ENCODE assay signal across 16 mouse cellular contexts in genomic region chr2:91791621-91792020, GRCm38 (mm10).
A peak's percentile ranks its signal among the peaks of the same experiment; 100 is the strongest.
DNase-seq lines count a peak whose midpoint lies in the region; TF ChIP-seq lines count a peak whose summit lies in the region.
"Had no signal": no experiment of that assay in that cellular context is flagged by ENCODE, and none has a peak within 500 bp of the region (broad histone marks: within the 10 kb centered on the region; RNA-seq: fewer than 3 reads in every experiment).

No protein-coding gene starts in this region.

- TF ChIP-seq CTCF in embryonic fibroblast, embryonic 13.5 days (IDR thresholded peaks at IDR 0.05; ENCODE audit: borderline replicate concordance, insufficient read depth, low read length): no peak

- peaks cover 2% of the 10 kb centered on the region; the same call in 1 of the 2 replicates for H3K4me1 ChIP-seq in embryonic fibroblast, embryonic 13.5 days (ENCODE audit: control insufficient read depth, insufficient read depth, low read length)
- H3K4me1 ChIP-seq: liver, embryonic 13.5 days had no signal

- DNase-seq in heart, adult 11 months: peak; percentile 91
- no peak for DNase-seq in heart, adult 9 months (ENCODE audit: low spot score in 2 of 2)
- DNase-seq in testis, postnatal 14 days (ENCODE audit: low spot score): peak; percentile 65
- DNase-seq in testis, postnatal 10 days (ENCODE audit: low spot score): no peak
- DNase-seq in cerebellum, adult 8-10 months: no peak
- no peak for DNase-seq in adrenal gland, postnatal 14 days
- DNase-seq: heart, adult 2 months; kidney, postnatal 4 days; liver, embryonic 13.5 days had no signal

- 0 out of 2 replicates have a peak overlapping the region, but pooled peaks have one; percentile 57 for H3K27ac ChIP-seq in embryonic fibroblast, embryonic 13.5 days (ENCODE audit: insufficient read depth, low read length)
- H3K27ac ChIP-seq: embryonic facial prominence, embryonic 12.5 days; heart, adult 2 months; hindbrain, embryonic 12.5 days; limb, embryonic 12.5 days; liver, embryonic 13.5 days; lung, embryonic 15.5 days; neural tube, embryonic 15.5 days had no signal

- no peak for TF ChIP-seq POLR2A in embryonic fibroblast, embryonic 13.5 days (IDR thresholded peaks at IDR 0.05; ENCODE audit: low read depth, low read length)

- H3K4me3 ChIP-seq in embryonic fibroblast, embryonic 13.5 days (ENCODE audit: insufficient read depth, low read length): no peak overlapping the region
- H3K4me3 ChIP-seq: embryonic facial prominence, embryonic 12.5 days; heart, adult 2 months; hindbrain, embryonic 12.5 days; limb, embryonic 12.5 days; liver, embryonic 13.5 days; lung, embryonic 15.5 days; megakaryocyte, embryonic 14.5 days; neural tube, embryonic 15.5 days had no signal

Comparison
In these comparisons a context has a peak if more than half of its experiments do, and no peak if none do; other contexts are left out.
1. DNase-seq: peak in heart, adult 11 months (single experiment) and testis, postnatal 14 days (single experiment); none in heart, adult 9 months (0 of 2), testis, postnatal 10 days (single experiment), cerebellum, adult 8-10 months (single experiment) and adrenal gland, postnatal 14 days (single experiment).